Mouse (Mus musculus) liver, embryonic 16.5 days (tissue): ENCODE data around the gene Gm4307. TPM values are rescaled to one million over a fixed set of nuclear protein-coding genes. Genes with fewer than 3 reads are reported as not detected.

Source experiments
- polyA plus RNA-seq: library from polyadenylated mRNA; unstranded; fragments of >200 nt; fragmentation: Nextera tagmentation; extraction: Ambion mirVana; gene quantifications from 2 replicates; pipeline ENCODE4 v1.2.1, GENCODE M21; 2015

Gm4307 gene
- polyA plus RNA-seq, 1 experiment from 2014 or later: not detected

Other genes starting within 250 kb of the Gm4307 start
- gene Gm4301, start 25.7 kb upstream of the Gm4307 start, polyA plus RNA-seq: not detected in 2 replicates
- gene Gm4302, start 20.5 kb upstream of the Gm4307 start, polyA plus RNA-seq: not detected in 2 replicates
- gene Gm4303, start 15.4 kb upstream of the Gm4307 start, polyA plus RNA-seq: not detected in 2 replicates
- not detected in 2 replicates for gene Gm4305, start 10.2 kb upstream of the Gm4307 start, polyA plus RNA-seq
- gene Gm4312, start 21.2 kb downstream of the Gm4307 start, polyA plus RNA-seq: not detected in 2 replicates
- gene Tmtc3, start 126.0 kb downstream of the Gm4307 start, polyA plus RNA-seq: 4.9 and 5.5 TPM in 2 replicates
- gene Cep290, start 126.2 kb downstream of the Gm4307 start, polyA plus RNA-seq: 2.3 and 2.9 TPM in 2 replicates
- 13.2 and 14.2 TPM in 2 replicates for gene 4930430F08Rik, start 229.1 kb downstream of the Gm4307 start, polyA plus RNA-seq
- gene 1700017N19Rik, start 229.1 kb downstream of the Gm4307 start, polyA plus RNA-seq: not detected in 2 replicates